Mouse (Mus musculus) heart, postnatal 0 days (tissue): ENCODE measurements at regions not wholly inside any gene's neighbourhood (a gene's known extent, or its start where the extent isn't known, plus 50 kb on each side); places are given as distances from the start of the nearest gene placed in this dataset.

ENCODE experiments used
- CTCF ChIP-seq: IDR thresholded peaks from 2 replicates; pipeline ENCODE4 v1.5.1; 2016; ENCODE audit warnings: antibody characterized with exemption, control low read depth, low read depth
- EP300 ChIP-seq: IDR thresholded peaks from 2 replicates; pipeline ENCODE4 v1.6.1; 2016; ENCODE audit warnings: antibody characterized with exemption, low read depth

GRCm38 (mm10) chr1:73341911-73342310 is 326.2 kb upstream of the Tnp1 start:
- no peak for TF ChIP-seq CTCF
- TF ChIP-seq EP300: no peak
